In the genomic region with DNA sequence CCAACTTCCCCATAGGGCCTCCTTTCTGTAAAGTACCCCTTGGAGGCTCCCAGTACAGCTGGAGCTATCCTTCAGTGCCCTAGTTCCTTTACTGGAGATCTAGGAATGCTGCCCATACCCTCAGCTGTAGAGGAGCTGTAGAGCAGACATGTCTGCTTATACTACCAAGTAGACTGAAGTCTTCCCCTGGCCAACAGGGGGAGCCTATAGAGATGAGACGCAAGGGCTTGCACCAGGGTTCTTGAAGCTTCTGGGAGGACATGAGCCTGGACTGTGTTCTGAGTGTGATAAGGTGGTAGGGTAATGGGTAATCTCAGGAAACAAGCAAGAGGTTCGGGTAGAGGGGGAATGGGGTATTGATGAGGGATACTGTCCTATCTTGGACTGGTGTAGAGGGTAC, we compare ENCODE assay signal across 11 mouse cellular contexts. TPM values are rescaled to one million over a fixed set of nuclear protein-coding genes. Genes with fewer than 3 reads are reported as not detected.
DNase-seq lines count a peak whose midpoint lies in the region; ATAC-seq and TF ChIP-seq lines count a peak whose summit lies in the region.
"Had no signal": no experiment of that assay in that cellular context is flagged by ENCODE, and none has a peak within 500 bp of the region (broad histone marks: within the 10 kb centered on the region; RNA-seq: fewer than 3 reads in every experiment).

No protein-coding gene starts in this region.

- no peak overlapping the region for H3K4me3 ChIP-seq in kidney, postnatal 0 days (replicated peaks; ENCODE audit: low read depth, low read length)
- H3K4me3 ChIP-seq in E14TG2a.4 (replicated peaks; ENCODE audit: low read length) = no peak overlapping the region
- H3K4me3 ChIP-seq in macrophage (ENCODE audit: inconsistent target) = no peak overlapping the region
- no peak overlapping the region for H3K4me3 ChIP-seq in forebrain, embryonic 12.5 days (replicated peaks)
- H3K4me3 ChIP-seq: heart, embryonic 13.5 days had no signal

- peaks cover 34% of the 10 kb centered on the region for H3K36me3 ChIP-seq in kidney, postnatal 0 days (ENCODE audit: insufficient read depth, low read length)
- peaks cover 93% of the 10 kb centered on the region for H3K36me3 ChIP-seq in E14TG2a.4 (ENCODE audit: insufficient read depth, low read length)
- peaks cover 49% of the 10 kb centered on the region for H3K36me3 ChIP-seq in macrophage (ENCODE audit: inconsistent target)
- H3K36me3 ChIP-seq in forebrain, embryonic 12.5 days (replicated peaks) = peaks cover 20% of the 10 kb centered on the region; the same call in 1 of the 2 replicates

- H3K4me1 ChIP-seq in kidney, postnatal 0 days (replicated peaks; ENCODE audit: insufficient read depth, low read length) = no peaks in the 10 kb centered on the region
- H3K4me1 ChIP-seq in E14TG2a.4 (replicated peaks; ENCODE audit: low read depth, low read length) = no peaks in the 10 kb centered on the region
- H3K4me1 ChIP-seq in forebrain, embryonic 12.5 days = no peaks in the 10 kb centered on the region

- no peaks in the 10 kb centered on the region for H3K27me3 ChIP-seq in kidney, postnatal 0 days (ENCODE audit: insufficient read depth, low read length)
- no peaks in the 10 kb centered on the region for H3K27me3 ChIP-seq in E14TG2a.4 (ENCODE audit: insufficient read depth, low read length)
- no peaks in the 10 kb centered on the region for H3K27me3 ChIP-seq in forebrain, embryonic 12.5 days
- H3K27me3 ChIP-seq: heart, embryonic 13.5 days had no signal

- H3K79me2 ChIP-seq in macrophage (ENCODE audit: inconsistent target) = 0 out of 2 replicates have a peak, but pooled peaks cover 4% of the 10 kb centered on the region

- WGBS in kidney, postnatal 0 days = 82% methylated on average over 2 of the region's 2 CpGs
- WGBS in macrophage (ENCODE audit: missing documents) = 100% methylated on average over 2 of the region's 2 CpGs
- WGBS in forebrain, embryonic 12.5 days = 77% methylated on average over 2 of the region's 2 CpGs

- no peak overlapping the region for H3K9ac ChIP-seq in kidney, postnatal 0 days (ENCODE audit: low read depth, low read length)
- H3K9ac ChIP-seq in forebrain, embryonic 12.5 days = no peak overlapping the region
- H3K9ac ChIP-seq: heart, embryonic 13.5 days had no signal

- peak; percentile 51; the same call in 1 of the 2 replicates for TF ChIP-seq CTCF in kidney, postnatal 0 days (IDR thresholded peaks at IDR 0.05; ENCODE audit: low read depth)
- TF ChIP-seq CTCF in E14TG2a.4 (conservative IDR thresholded peaks at IDR 0.05; ENCODE audit: low read length) = peak; percentile 34; the same call in 1 of the 2 replicates

- H3K27ac ChIP-seq in kidney, postnatal 0 days = no peak overlapping the region
- peak overlapping the region; percentile 31; the same call in 1 of the 2 replicates for H3K27ac ChIP-seq in macrophage
- no peak overlapping the region for H3K27ac ChIP-seq in forebrain, embryonic 12.5 days
- H3K27ac ChIP-seq: heart, embryonic 13.5 days had no signal

- no peak overlapping the region for H3K4me2 ChIP-seq in kidney, postnatal 0 days (ENCODE audit: low read length)
- H3K4me2 ChIP-seq in forebrain, embryonic 12.5 days = no peak overlapping the region
- H3K4me2 ChIP-seq: heart, embryonic 13.5 days had no signal

- no peak for DNase-seq in kidney, postnatal 0 days (ENCODE audit: low spot score)
- no peak for DNase-seq in kidney, adult 8-10 months
- DNase-seq in c-Kit-positive CD71-positive TER-119-positive erythroid progenitor cells, embryonic 14.5 days (ENCODE audit: low spot score) = peak; percentile 64
- no peak for DNase-seq in right cerebral cortex, postnatal 36 days (ENCODE audit: low spot score in 2 of 2)
- DNase-seq: cerebellum, adult 11-12 months; midbrain, embryonic 14.5 days had no signal

- no peaks in the 10 kb centered on the region for H3K9me3 ChIP-seq in kidney, postnatal 0 days (replicated peaks; ENCODE audit: low read length)
- H3K9me3 ChIP-seq in E14TG2a.4 (ENCODE audit: low read length) = no peaks in the 10 kb centered on the region
- no peaks in the 10 kb centered on the region for H3K9me3 ChIP-seq in forebrain, embryonic 12.5 days
- H3K9me3 ChIP-seq: heart, embryonic 13.5 days had no signal

- ATAC-seq in kidney, postnatal 0 days (replicated peaks; ENCODE audit: low FRiP score, low read depth) = no peak
- ATAC-seq in forebrain, embryonic 12.5 days (ENCODE audit: low FRiP score) = no peak
- ATAC-seq: inflammation-experienced regulatory T-cells, adult 6 months had no signal

RNA-seq across cellular contexts. Expression of a gene that starts 16.1 kb away (rescaled TPM):
- polyA plus RNA-seq in kidney, postnatal 0 days (2015; fragmentation: Nextera tagmentation; extraction: Ambion mirVana) = 109 and 115 TPM in 2 replicates
- 10 to 100 TPM in 22 of 26 experiments, 1 to 10 TPM in 4; 5.5 to 64.4 (median 18.6) TPM for total RNA-seq in macrophage (2018; cell fraction: chromatin; rRNA removed)
- 100 to 1,000 TPM in 13 of 26 experiments, 10 to 100 TPM in 13; 59.2 to 144 (median 95.9) TPM for total RNA-seq in macrophage (2018; cell fraction: cytosol; rRNA removed)
- total RNA-seq in macrophage (2018; cell fraction: nucleus; rRNA removed) = 10 to 100 TPM; 20.5 to 94.6 (median 59.4) TPM
- polyA plus RNA-seq in macrophage (2018) = 48.8 to 142 TPM (median 129 TPM) in 3 replicates
- 18.8 and 24.2 TPM in 2 replicates for polyA plus RNA-seq in forebrain, embryonic 12.5 days (2016; fragmentation: Nextera tagmentation; extraction: Ambion mirVana)

RNA-seq across cellular contexts. Expression of a gene that starts 16.2 kb away (rescaled TPM):
- polyA plus RNA-seq in kidney, postnatal 0 days (2015; fragmentation: Nextera tagmentation; extraction: Ambion mirVana) = 68.5 and 72.2 TPM in 2 replicates
- total RNA-seq in macrophage (2018; cell fraction: chromatin; rRNA removed) = 1 to 10 TPM in 20 of 26 experiments, under 1 TPM in 5, not detected in 1; 0.66 to 4.8 (median 1.9) TPM
- 10 to 100 TPM; 12.7 to 21.0 (median 16.7) TPM for total RNA-seq in macrophage (2018; cell fraction: cytosol; rRNA removed)
- 10 to 100 TPM in 1 of 26 experiments, 1 to 10 TPM in 25; 2.0 to 10.8 (median 4.9) TPM for total RNA-seq in macrophage (2018; cell fraction: nucleus; rRNA removed)
- polyA plus RNA-seq in macrophage (2018) = 8.3 to 22.8 TPM (median 12.8 TPM) in 3 replicates
- 69.8 and 78.4 TPM in 2 replicates for polyA plus RNA-seq in forebrain, embryonic 12.5 days (2016; fragmentation: Nextera tagmentation; extraction: Ambion mirVana)

RNA-seq across cellular contexts. Expression of a gene that starts 24.0 kb away (rescaled TPM):
- 36.1 and 37.2 TPM in 2 replicates for polyA plus RNA-seq in kidney, postnatal 0 days (2015; fragmentation: Nextera tagmentation; extraction: Ambion mirVana)
- 10 to 100 TPM in 24 of 26 experiments, 1 to 10 TPM in 2; 5.1 to 58.6 (median 27.5) TPM for total RNA-seq in macrophage (2018; cell fraction: chromatin; rRNA removed)
- 10 to 100 TPM; 32.3 to 71.3 (median 44.7) TPM for total RNA-seq in macrophage (2018; cell fraction: cytosol; rRNA removed)
- total RNA-seq in macrophage (2018; cell fraction: nucleus; rRNA removed) = 10 to 100 TPM; 22.8 to 70.2 (median 40.4) TPM
- polyA plus RNA-seq in macrophage (2018) = 58.4 to 83.6 TPM (median 60.3 TPM) in 3 replicates
- polyA plus RNA-seq in forebrain, embryonic 12.5 days (2016; fragmentation: Nextera tagmentation; extraction: Ambion mirVana) = 13.9 and 18.2 TPM in 2 replicates

RNA-seq across cellular contexts. Expression of a gene that starts 30.3 kb away (rescaled TPM):
- polyA plus RNA-seq in kidney, postnatal 0 days (2015; fragmentation: Nextera tagmentation; extraction: Ambion mirVana) = 16.1 and 20.5 TPM in 2 replicates
- total RNA-seq in macrophage (2018; cell fraction: chromatin; rRNA removed) = 100 to 1,000 TPM in 3 of 26 experiments, 10 to 100 TPM in 16, 1 to 10 TPM in 7; 3.3 to 175 (median 28.4) TPM
- 10 to 100 TPM in 14 of 26 experiments, 1 to 10 TPM in 12; 2.7 to 27.1 (median 10.4) TPM for total RNA-seq in macrophage (2018; cell fraction: cytosol; rRNA removed)
- 10 to 100 TPM in 17 of 26 experiments, 1 to 10 TPM in 9; 3.5 to 65.9 (median 13.5) TPM for total RNA-seq in macrophage (2018; cell fraction: nucleus; rRNA removed)
- polyA plus RNA-seq in macrophage (2018) = 15.7 to 22.0 TPM (median 19.0 TPM) in 3 replicates
- 4.0 and 4.3 TPM in 2 replicates for polyA plus RNA-seq in forebrain, embryonic 12.5 days (2016; fragmentation: Nextera tagmentation; extraction: Ambion mirVana)
- polyA plus RNA-seq: inflammation-experienced regulatory T-cells, adult 6 months had no signal

RNA-seq across cellular contexts. Expression of a gene that starts 36.2 kb away (rescaled TPM):
- 68.0 and 72.9 TPM in 2 replicates for polyA plus RNA-seq in kidney, postnatal 0 days (2015; fragmentation: Nextera tagmentation; extraction: Ambion mirVana)
- total RNA-seq in macrophage (2018; cell fraction: chromatin; rRNA removed) = 10 to 100 TPM in 22 of 26 experiments, 1 to 10 TPM in 4; 7.5 to 38.7 (median 16.8) TPM
- total RNA-seq in macrophage (2018; cell fraction: cytosol; rRNA removed) = 10 to 100 TPM; 37.7 to 80.6 (median 52.0) TPM
- total RNA-seq in macrophage (2018; cell fraction: nucleus; rRNA removed) = 10 to 100 TPM; 15.5 to 44.6 (median 23.4) TPM
- 36.1 to 135 TPM (median 74.0 TPM) in 3 replicates for polyA plus RNA-seq in macrophage (2018)
- polyA plus RNA-seq in forebrain, embryonic 12.5 days (2016; fragmentation: Nextera tagmentation; extraction: Ambion mirVana) = 16.2 and 18.3 TPM in 2 replicates
